Mouse (Mus musculus): ENCODE results near the gene Lcn4.

Lcn4 gene

DNA sequence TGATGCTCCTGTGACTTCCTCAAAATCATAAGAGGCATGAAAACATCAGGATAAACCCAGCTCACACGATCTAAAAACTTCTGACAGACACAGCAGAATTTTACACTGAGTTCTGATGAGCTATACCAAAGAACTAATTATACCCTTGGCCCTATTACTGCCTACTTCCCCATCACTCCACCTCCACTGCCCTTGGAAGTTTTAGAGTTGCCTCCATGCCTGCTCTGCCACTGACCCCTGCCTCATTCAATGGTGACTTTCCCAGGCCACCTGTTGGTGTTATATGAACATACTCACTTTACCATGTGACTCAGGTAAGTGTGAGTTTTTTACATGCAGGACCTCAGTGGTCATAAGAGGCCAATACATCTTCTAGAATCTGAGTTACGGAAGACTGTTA, 13.7 kb downstream of the Lcn4 start:
- Histone ChIP-seq H3K4me3 (replicated peaks; ENCODE audit: low read length) (no peak overlapping the region), H3K4me1 (replicated peaks; ENCODE audit: low read depth, low read length) (peaks cover 11% of the 10 kb centered on the region), H3K36me3 (ENCODE audit: insufficient read depth, low read length) (no peaks in the 10 kb centered on the region), H3K9me3 (ENCODE audit: low read length) (peaks cover 6% of the 10 kb centered on the region), H3K27me3 (ENCODE audit: insufficient read depth, low read length) (peaks cover 6% of the 10 kb centered on the region)
- TF ChIP-seq NANOG (IDR thresholded peaks at IDR 0.05; ENCODE audit: borderline replicate concordance, low read length) (no peak), POU5F1 (IDR thresholded peaks at IDR 0.05; ENCODE audit: borderline replicate concordance, low read length) (no peak)

DNA sequence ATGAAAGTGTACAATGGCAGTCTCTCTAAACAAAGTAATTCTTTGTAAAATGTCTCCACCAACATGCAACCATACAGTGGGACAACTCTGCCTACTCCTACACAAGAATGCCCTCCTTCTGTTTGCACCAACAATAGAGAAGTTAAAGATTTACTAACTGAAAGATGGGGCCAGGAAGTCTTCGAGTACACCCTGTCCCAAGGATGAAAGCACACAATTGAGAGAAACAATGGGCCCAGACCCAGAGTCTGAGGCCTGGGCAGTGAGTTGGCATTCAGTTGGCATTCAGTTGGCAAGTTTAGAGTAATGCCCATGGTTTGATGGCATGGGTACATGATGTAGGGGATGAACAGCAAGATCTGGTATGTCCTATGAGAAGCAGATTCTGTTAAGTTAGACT, 16.4 kb downstream of the Lcn4 start:
- Histone ChIP-seq H3K27me3 (ENCODE audit: insufficient read depth, low read length) (no peaks in the 10 kb centered on the region), H3K36me3 (ENCODE audit: insufficient read depth, low read length) (no peaks in the 10 kb centered on the region), H3K9me3 (ENCODE audit: low read length) (peaks cover 6% of the 10 kb centered on the region), H3K4me1 (replicated peaks; ENCODE audit: low read depth, low read length) (peaks cover 5% of the 10 kb centered on the region; the same call in 1 of the 2 replicates), H3K4me3 (replicated peaks; ENCODE audit: low read length) (no peak overlapping the region)
- TF ChIP-seq POU5F1 (IDR thresholded peaks at IDR 0.05; ENCODE audit: borderline replicate concordance, low read length) (no peak), CTCF (conservative IDR thresholded peaks at IDR 0.05; ENCODE audit: low read length) (no peak), NANOG (IDR thresholded peaks at IDR 0.05; ENCODE audit: borderline replicate concordance, low read length) (no peak)

DNA sequence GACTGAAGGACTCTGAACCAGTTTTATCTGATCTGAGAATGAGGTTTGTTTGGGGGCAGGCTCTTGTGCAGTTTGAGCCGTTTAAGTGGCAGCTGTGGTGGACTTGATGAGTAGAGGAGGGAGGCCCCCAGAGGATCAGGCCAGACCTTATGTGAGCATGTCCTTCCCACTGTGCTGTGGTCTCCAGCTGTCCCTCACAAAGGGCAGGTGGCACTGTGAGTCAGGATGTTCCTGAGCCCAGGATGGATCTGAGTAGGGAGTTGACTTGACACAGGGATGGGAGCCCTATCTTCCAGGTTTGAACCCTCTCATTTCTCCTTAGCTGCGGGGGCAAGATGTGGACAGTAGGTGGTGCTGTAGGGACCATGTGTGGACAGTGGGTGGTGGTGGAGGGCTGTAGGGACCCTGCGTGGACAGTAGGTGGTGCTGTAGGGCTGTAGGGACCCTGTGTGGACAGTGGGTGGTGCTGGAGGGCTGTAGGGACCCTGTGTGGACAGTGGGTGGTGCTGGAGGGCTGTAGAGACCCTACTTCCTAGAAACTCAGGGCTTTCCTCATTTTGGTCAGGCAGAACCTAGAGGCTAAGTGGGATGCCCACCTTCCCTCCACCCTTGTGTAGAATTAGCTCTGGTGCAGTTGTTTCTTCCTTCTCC, 24.3 kb downstream of the Lcn4 start:
- H3K4me3 ChIP-seq (replicated peaks; ENCODE audit: low read length) = no peak overlapping the region
- peaks cover 29% of the 10 kb centered on the region for H3K9me3 ChIP-seq (ENCODE audit: low read length)
- TF ChIP-seq NANOG (IDR thresholded peaks at IDR 0.05; ENCODE audit: borderline replicate concordance, low read length) = no peak
- peak; percentile 86 for TF ChIP-seq CTCF (conservative IDR thresholded peaks at IDR 0.05; ENCODE audit: low read length)
- no peak for TF ChIP-seq POU5F1 (IDR thresholded peaks at IDR 0.05; ENCODE audit: borderline replicate concordance, low read length)
- H3K27me3 ChIP-seq (ENCODE audit: insufficient read depth, low read length) = no peaks in the 10 kb centered on the region
- peaks cover 28% of the 10 kb centered on the region for H3K4me1 ChIP-seq (replicated peaks; ENCODE audit: low read depth, low read length)
- no peaks in the 10 kb centered on the region for H3K36me3 ChIP-seq (ENCODE audit: insufficient read depth, low read length)

DNA sequence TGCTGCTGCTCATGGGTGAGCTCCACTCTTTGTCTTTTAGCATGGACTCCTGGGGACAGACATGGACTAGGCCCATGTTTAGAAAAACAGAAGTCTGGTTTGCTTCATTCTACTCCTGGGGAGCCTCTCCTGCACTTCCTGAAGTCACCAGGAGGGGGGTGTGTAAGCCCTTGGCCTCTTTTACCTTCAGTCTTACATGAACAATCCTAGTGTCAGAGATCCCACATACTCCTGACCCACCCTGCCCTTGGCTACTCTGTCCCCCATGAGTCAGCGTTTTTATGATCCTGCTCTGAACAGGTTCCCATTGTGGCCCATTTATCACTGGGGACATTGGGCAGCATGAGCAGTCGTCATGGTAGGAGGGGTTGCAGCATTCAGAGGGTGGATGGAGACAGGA, 27.1 kb downstream of the Lcn4 start:
- Histone ChIP-seq H3K4me3 (replicated peaks; ENCODE audit: low read length) (no peak overlapping the region), H3K36me3 (ENCODE audit: insufficient read depth, low read length) (peaks cover 5% of the 10 kb centered on the region), H3K9me3 (ENCODE audit: low read length) (peaks cover 29% of the 10 kb centered on the region), H3K4me1 (replicated peaks; ENCODE audit: low read depth, low read length) (peaks cover 37% of the 10 kb centered on the region), H3K27me3 (ENCODE audit: insufficient read depth, low read length) (no peaks in the 10 kb centered on the region)
- TF ChIP-seq POU5F1 (IDR thresholded peaks at IDR 0.05; ENCODE audit: borderline replicate concordance, low read length) (no peak), CTCF (conservative IDR thresholded peaks at IDR 0.05; ENCODE audit: low read length) (peak; percentile 85), NANOG (IDR thresholded peaks at IDR 0.05; ENCODE audit: borderline replicate concordance, low read length) (no peak)

DNA sequence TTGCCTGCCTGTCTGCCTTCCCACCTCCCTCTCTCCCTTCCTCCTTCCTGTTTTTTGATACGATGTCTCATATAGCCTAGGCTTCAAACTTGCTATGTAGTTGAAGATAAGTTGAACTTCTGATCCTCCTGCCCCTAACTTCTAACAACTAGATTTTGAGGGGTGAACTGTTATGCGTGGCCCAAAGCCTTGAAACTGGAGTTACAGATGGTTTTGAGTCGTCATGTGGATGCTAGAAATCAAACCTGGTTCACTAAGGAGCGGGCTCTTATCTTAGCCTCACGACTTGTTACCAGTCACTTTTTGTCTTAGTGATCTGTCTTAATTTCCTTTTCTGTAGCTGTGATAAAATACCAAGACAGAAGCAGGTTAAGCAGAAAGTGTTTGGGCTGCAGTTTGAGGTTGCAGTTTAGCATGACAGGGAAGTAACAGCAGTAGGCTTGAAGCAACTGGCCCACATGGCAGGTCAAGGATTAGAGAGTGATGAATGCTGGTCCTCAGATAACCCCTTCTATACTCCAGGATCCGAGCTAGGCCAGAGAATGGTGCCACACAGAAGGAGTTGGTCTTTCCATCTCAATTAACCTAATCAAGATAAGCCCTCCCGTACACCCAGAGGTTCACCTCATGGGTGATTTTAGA, 30.0 kb downstream of the Lcn4 start:
- Histone ChIP-seq H3K27me3 (ENCODE audit: insufficient read depth, low read length) (no peaks in the 10 kb centered on the region), H3K36me3 (ENCODE audit: insufficient read depth, low read length) (peaks cover 33% of the 10 kb centered on the region), H3K4me3 (replicated peaks; ENCODE audit: low read length) (no peak overlapping the region), H3K9me3 (ENCODE audit: low read length) (peaks cover 4% of the 10 kb centered on the region; the same call in 1 of the 2 replicates), H3K4me1 (replicated peaks; ENCODE audit: low read depth, low read length) (peaks cover 63% of the 10 kb centered on the region)
- TF ChIP-seq POU5F1 (IDR thresholded peaks at IDR 0.05; ENCODE audit: borderline replicate concordance, low read length) (no peak), NANOG (IDR thresholded peaks at IDR 0.05; ENCODE audit: borderline replicate concordance, low read length) (no peak), CTCF (conservative IDR thresholded peaks at IDR 0.05; ENCODE audit: low read length) (no peak)

DNA sequence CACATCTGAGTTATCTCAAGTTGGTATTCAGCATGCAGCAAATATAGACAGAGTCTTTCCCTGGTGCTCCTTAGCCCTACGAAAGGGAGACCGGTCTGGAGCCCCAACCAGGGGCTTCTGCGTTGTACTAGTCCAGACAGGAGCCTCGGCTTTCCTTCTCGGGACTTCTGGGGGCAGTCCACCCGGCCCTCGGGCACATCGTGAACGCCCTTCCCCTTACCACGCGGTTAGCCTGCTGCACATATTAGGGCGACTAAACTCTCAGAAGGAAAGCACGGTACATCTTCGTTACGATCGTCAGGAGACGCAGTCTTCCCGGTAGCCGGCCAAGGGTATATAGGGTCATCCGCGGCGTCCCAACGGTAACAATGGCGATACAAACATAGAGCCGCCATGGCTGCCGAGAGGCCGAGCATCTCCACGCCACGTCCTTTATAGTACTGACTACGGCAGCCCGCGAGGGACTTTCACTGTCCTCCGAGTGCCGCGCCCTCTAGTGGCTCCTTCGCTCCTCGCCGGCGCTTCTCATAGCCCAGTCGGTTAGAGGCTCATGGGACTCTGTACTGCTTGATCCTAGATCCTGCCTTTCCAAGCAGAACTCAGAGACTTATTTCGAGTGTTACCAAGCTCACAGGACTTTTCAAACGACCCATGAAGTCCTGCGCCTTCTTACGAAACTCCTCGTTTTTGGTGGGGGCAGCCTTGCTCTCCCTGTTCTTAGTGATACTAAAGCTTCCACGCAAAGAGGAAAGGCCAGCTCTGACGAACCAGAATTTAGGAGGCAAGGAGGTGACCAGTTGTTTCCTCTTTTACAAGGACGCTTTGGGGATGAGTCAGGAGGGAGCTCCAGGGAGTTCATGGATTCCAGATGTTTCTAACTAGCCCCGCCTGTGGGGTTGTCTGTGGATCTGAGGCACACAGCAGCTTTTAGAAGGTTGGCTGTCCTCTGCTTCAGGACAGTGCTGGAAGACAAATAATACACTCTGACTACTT, 30.9 kb downstream of the Lcn4 start:
- no peaks in the 10 kb centered on the region for H3K9me3 ChIP-seq (ENCODE audit: low read length)

DNA sequence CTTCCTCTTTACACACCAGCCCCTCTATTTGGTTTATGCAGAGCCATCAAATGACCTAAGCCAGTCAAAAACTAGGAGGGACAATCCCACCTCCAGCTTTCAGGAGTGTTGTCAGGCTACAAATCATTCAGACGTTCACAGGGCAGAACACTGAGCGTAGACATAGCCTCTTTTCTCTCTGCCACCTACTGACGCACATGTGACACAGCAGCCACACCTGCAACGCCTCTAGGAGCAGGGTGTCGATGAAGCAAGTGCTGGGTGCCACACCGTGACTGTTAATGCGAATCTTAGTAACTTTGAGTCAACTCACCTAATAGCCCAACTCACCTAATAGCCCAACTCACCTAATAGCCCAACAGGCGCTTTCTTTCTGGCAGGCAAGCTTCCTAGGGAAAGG, 32.0 kb downstream of the Lcn4 start:
- TF ChIP-seq NANOG (IDR thresholded peaks at IDR 0.05; ENCODE audit: borderline replicate concordance, low read length) (no peak), POU5F1 (IDR thresholded peaks at IDR 0.05; ENCODE audit: borderline replicate concordance, low read length) (no peak), CTCF (conservative IDR thresholded peaks at IDR 0.05; ENCODE audit: low read length) (peak; percentile 30)

More for the DNA sequence above, 30.9 kb downstream of the Lcn4 start:
- Histone ChIP-seq H3K27me3 (ENCODE audit: insufficient read depth, low read length) (no peaks in the 10 kb centered on the region), H3K4me1 (replicated peaks; ENCODE audit: low read depth, low read length) (peaks cover 73% of the 10 kb centered on the region), H3K4me3 (replicated peaks; ENCODE audit: low read length) (peak overlapping the region; percentile 100), H3K36me3 (ENCODE audit: insufficient read depth, low read length) (peaks cover 43% of the 10 kb centered on the region)
- TF ChIP-seq NANOG (IDR thresholded peaks at IDR 0.05; ENCODE audit: borderline replicate concordance, low read length) = no peak
- TF ChIP-seq CTCF (conservative IDR thresholded peaks at IDR 0.05; ENCODE audit: low read length) = peak; percentile 80

DNA sequence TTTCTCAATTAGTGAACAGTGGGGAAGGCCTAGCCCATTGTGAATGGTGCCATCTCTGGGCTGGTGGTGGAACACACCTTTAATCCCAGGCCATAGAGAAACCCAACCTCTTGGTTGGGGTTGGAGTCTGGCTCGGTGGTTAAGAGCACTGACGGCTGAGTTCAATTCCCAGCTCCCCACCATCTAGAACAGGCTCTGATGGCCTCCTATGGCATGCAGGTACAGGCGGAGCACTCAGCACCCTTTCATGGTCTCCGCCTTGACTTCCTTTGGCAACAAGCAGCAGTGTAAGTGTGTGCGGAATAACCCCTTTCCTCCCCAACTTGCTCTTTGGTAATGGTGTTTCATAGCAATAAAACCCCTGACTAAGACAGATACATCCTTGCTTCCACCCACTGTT, 32.5 kb downstream of the Lcn4 start:
- H3K36me3 ChIP-seq (ENCODE audit: insufficient read depth, low read length) = peaks cover 58% of the 10 kb centered on the region
- no peaks in the 10 kb centered on the region for H3K27me3 ChIP-seq (ENCODE audit: insufficient read depth, low read length)
- peaks cover 72% of the 10 kb centered on the region for H3K4me1 ChIP-seq (replicated peaks; ENCODE audit: low read depth, low read length)
- H3K9me3 ChIP-seq (ENCODE audit: low read length) = no peaks in the 10 kb centered on the region
- H3K4me3 ChIP-seq (replicated peaks; ENCODE audit: low read length) = peak overlapping the region; percentile 100
- no peak for TF ChIP-seq CTCF (conservative IDR thresholded peaks at IDR 0.05; ENCODE audit: low read length)
- no peak for TF ChIP-seq POU5F1 (IDR thresholded peaks at IDR 0.05; ENCODE audit: borderline replicate concordance, low read length)
- TF ChIP-seq NANOG (IDR thresholded peaks at IDR 0.05; ENCODE audit: borderline replicate concordance, low read length) = no peak

More for the DNA sequence above, 32.0 kb downstream of the Lcn4 start:
- peaks cover 73% of the 10 kb centered on the region for H3K4me1 ChIP-seq (replicated peaks; ENCODE audit: low read depth, low read length)
- H3K27me3 ChIP-seq (ENCODE audit: insufficient read depth, low read length) = no peaks in the 10 kb centered on the region
- no peaks in the 10 kb centered on the region for H3K9me3 ChIP-seq (ENCODE audit: low read length)
- peaks cover 53% of the 10 kb centered on the region for H3K36me3 ChIP-seq (ENCODE audit: insufficient read depth, low read length)
- H3K4me3 ChIP-seq (replicated peaks; ENCODE audit: low read length) = peak overlapping the region; percentile 100
